Mouse (Mus musculus): Measurements from ENCODE around the gene Ndufa6.

DNA sequence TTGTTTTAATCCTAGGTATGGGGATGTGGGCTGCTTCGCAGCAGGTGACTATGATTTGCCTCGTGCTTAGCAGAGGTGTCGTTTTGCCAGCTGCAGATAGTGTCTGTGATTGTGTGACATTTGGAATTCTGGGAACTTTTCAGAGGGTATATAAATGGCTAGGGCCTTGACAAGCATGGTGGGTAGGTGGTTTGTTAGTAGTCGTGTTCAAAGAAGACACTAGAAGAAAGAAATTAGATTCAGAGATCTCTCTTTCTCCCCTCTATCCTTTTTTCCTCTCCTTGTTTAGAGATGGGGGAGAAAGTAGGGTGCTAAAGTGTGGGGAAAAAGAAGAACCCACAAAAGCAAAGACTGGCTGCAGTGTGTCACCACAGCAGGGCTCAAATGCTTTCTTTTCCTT lies 14.0 kb upstream of the Ndufa6 start:
- no peak for TF ChIP-seq CHD2 (IDR thresholded peaks at IDR 0.05; ENCODE audit: low read length)
- TF ChIP-seq USF1 (IDR thresholded peaks at IDR 0.05; ENCODE audit: low read depth, low read length): no peak
- no peak for TF ChIP-seq CTCF (IDR thresholded peaks at IDR 0.05 in 2 of 3, conservative IDR thresholded peaks at IDR 0.05 in 1 of 3; ENCODE audit: control insufficient read depth in 1 of 3, insufficient read depth in 1 of 3, low read depth in 2 of 3, low read length in 3 of 3, poor library complexity in 1 of 3, severe bottlenecking in 1 of 3)
- no peak for TF ChIP-seq KAT2A (conservative IDR thresholded peaks at IDR 0.05; ENCODE audit: low read depth, low read length)
- no peak for TF ChIP-seq ELF1 (IDR thresholded peaks at IDR 0.05; ENCODE audit: low read depth, low read length)
- TF ChIP-seq GABPA (IDR thresholded peaks at IDR 0.05; ENCODE audit: low read depth, low read length): no peak
- no peak for TF ChIP-seq ZNF384 (IDR thresholded peaks at IDR 0.05; ENCODE audit: low read depth, low read length)
- TF ChIP-seq MAX (IDR thresholded peaks at IDR 0.05; ENCODE audit: low read length): no peak
- no peak for TF ChIP-seq POLR2A (IDR thresholded peaks at IDR 0.05; ENCODE audit: control insufficient read depth in 1 of 2, insufficient read depth in 1 of 2, low read depth in 1 of 2, low read length in 2 of 2, poor library complexity in 1 of 2)
- TF ChIP-seq ZMIZ1 (IDR thresholded peaks at IDR 0.05; ENCODE audit: low read depth, low read length): no peak
- TF ChIP-seq NRF1 (IDR thresholded peaks at IDR 0.05; ENCODE audit: insufficient read depth, low read depth, low read length, poor library complexity, severe bottlenecking): no peak
- TF ChIP-seq GATA1 (IDR thresholded peaks at IDR 0.05; ENCODE audit: low read depth, low read length): no peak
- TF ChIP-seq UBTF (IDR thresholded peaks at IDR 0.05; ENCODE audit: borderline replicate concordance, insufficient read depth, low read depth, low read length): no peak
- TF ChIP-seq SIN3A (IDR thresholded peaks at IDR 0.05; ENCODE audit: low read length): no peak
